Mouse (Mus musculus): ENCODE measurements around the gene Mmp8. TPM values are rescaled to one million over a fixed set of nuclear protein-coding genes. Genes with fewer than 3 reads are reported as not detected.

Gene Mmp8
- polyA plus RNA-seq, 1 experiment from 2014 or later, result not detected

DNA sequence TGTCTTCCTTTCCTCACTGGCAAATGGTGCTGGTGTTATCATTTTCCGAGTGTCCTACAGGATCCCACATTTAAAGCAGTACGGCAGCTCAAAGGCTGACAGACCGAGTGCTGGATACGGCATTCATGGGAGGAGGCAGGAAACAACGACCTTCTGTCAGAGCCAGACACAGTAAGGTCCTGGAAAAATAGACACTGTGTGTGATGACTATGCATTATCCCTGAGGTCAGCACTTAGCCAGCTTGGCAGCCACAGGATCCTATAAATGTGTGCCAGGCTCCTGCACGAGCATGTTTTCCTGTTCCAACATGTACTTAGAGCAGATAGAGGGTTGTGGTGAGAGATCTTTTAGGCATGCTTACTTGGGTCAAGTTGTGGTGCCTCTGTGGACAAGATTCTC, 45.7 kb downstream of the Mmp8 start:
- WGBS, result 86% methylated on average over 6 of the region's 6 CpGs
- Histone ChIP-seq H3K27me3 (no peaks in the 10 kb centered on the region), H3K9ac (no peak overlapping the region), H3K27ac (no peak overlapping the region), H3K36me3 (ENCODE audit: poor library complexity, severe bottlenecking) (no peaks in the 10 kb centered on the region), H3K4me1 (no peaks in the 10 kb centered on the region), H3K9me3 (replicated peaks) (no peaks in the 10 kb centered on the region), H3K4me2 (no peak overlapping the region), H3K4me3 (no peak overlapping the region)
- ATAC-seq, result no peak

DNA sequence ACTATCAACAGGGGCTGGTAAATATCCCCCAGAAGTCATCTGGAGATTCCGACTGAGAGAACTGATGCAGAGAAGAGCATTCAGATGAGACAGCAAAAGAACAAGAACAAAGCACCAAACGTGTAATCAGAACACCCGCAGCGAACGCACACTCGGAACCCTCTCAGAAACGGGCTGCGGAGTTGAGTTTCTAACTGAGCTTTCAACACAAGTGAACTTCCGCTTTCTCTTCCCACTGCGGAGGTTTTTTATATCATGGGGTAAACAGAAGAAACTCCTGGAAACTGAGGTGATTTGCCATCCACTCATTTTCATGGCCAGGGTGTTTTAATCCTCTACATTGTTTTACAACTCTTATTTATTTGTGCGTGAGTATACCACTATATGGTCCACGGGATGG, 47.4 kb downstream of the Mmp8 start:
- peaks cover 3% of the 10 kb centered on the region; the same call in 1 of the 2 replicates for H3K9me3 ChIP-seq (replicated peaks)
- H3K36me3 ChIP-seq (ENCODE audit: poor library complexity, severe bottlenecking), result no peaks in the 10 kb centered on the region
- WGBS, result 89% methylated on average over 12 of the region's 12 CpGs
- H3K4me2 ChIP-seq, result no peak overlapping the region
- H3K27me3 ChIP-seq, result no peaks in the 10 kb centered on the region
- H3K9ac ChIP-seq, result no peak overlapping the region
- H3K4me1 ChIP-seq, result no peaks in the 10 kb centered on the region
- no peak overlapping the region for H3K27ac ChIP-seq
- ATAC-seq, result no peak
- no peak overlapping the region for H3K4me3 ChIP-seq

Other genes with a start within 250 kb of the Mmp8 start
- gene Mmp12, start 214.1 kb upstream of the Mmp8 start, polyA plus RNA-seq (2015; fragmentation: Nextera tagmentation; extraction: Ambion mirVana), result not detected in 2 replicates
- gene Mmp1b, start 170.4 kb upstream of the Mmp8 start, polyA plus RNA-seq (2015; fragmentation: Nextera tagmentation; extraction: Ambion mirVana), result not detected in 2 replicates
- gene Mmp3, start 112.6 kb upstream of the Mmp8 start, polyA plus RNA-seq (2015; fragmentation: Nextera tagmentation; extraction: Ambion mirVana), result not detected in 2 replicates
- not detected in 2 replicates for gene Mmp10, start 56.1 kb upstream of the Mmp8 start, polyA plus RNA-seq (2015; fragmentation: Nextera tagmentation; extraction: Ambion mirVana)
- not detected in 2 replicates for gene Mmp27, start 12.9 kb downstream of the Mmp8 start, polyA plus RNA-seq (2015; fragmentation: Nextera tagmentation; extraction: Ambion mirVana)
- gene Mmp20, start 69.8 kb downstream of the Mmp8 start, polyA plus RNA-seq (2015; fragmentation: Nextera tagmentation; extraction: Ambion mirVana), result not detected in 2 replicates
- not detected in 2 replicates for gene Mmp7, start 133.6 kb downstream of the Mmp8 start, polyA plus RNA-seq (2015; fragmentation: Nextera tagmentation; extraction: Ambion mirVana)
- gene Tmem123, start 205.6 kb downstream of the Mmp8 start, polyA plus RNA-seq (2015; fragmentation: Nextera tagmentation; extraction: Ambion mirVana), result 48.9 and 51.9 TPM in 2 replicates